Mouse (Mus musculus) urinary bladder, adult 18-20 months (tissue): Measurements from ENCODE around the gene Gm10139.
"Not testable (repeated sequence)": the region's sequence is repeated elsewhere in the genome, so short reads cannot be mapped to it uniquely, and the experiment has no call there.

Experiments
- DNase-seq, 2 experiments: peaks; one replicate each; pipeline ENCODE4 v3.0.0; 2022; ENCODE audit warnings: low spot score in 2 of 2, mixed read lengths in 2 of 2

Gene Gm10139

GRCm38 (mm10) chr13:65512378-65512777, at the start of gene Gm10139:
Gene Gm10139, plus strand, starts transcription at chr13:65512678.
- DNase-seq: not testable (repeated sequence)

DNA sequence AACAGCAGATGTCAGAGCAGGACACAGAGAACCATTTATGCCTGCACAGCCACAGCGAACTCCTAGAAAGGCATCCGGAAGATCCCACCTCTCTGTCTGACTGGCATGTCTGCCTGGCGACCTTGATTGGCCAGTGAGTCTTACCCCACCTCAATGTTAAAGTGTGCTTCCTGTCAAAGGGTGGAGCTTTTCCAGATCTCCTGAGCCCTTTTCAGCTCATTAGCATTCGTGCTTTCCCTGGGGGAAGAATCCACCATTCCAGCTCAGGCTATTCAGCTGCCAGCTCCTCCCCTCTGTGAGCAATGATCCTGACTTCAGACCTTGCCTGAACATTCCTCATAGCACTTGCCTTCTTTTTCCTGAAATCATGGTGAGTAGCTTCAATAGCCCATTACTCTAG, 45.2 kb downstream of the Gm10139 start:
- DNase-seq: not testable (repeated sequence)
